Mouse (Mus musculus) neural tube, postnatal 0 days (tissue): ENCODE results near the gene Neurl4. TPM values are rescaled to one million over a fixed set of nuclear protein-coding genes. Genes with fewer than 3 reads are reported as not detected.

ENCODE experiments used
- microRNA-seq: library from miRNA; unstranded; fragments of <30 nt; microRNA quantifications from one replicate; pipeline ENCODE4, GENCODE M21; 2016
- polyA plus RNA-seq: library from polyadenylated mRNA; unstranded; fragments of >200 nt; fragmentation: Nextera tagmentation; extraction: Ambion mirVana; gene quantifications from 2 replicates; pipeline ENCODE4 v1.2.1, GENCODE M21; 2015

Neurl4 gene
- 13.0 and 19.0 TPM in 2 replicates for polyA plus RNA-seq

DNA sequence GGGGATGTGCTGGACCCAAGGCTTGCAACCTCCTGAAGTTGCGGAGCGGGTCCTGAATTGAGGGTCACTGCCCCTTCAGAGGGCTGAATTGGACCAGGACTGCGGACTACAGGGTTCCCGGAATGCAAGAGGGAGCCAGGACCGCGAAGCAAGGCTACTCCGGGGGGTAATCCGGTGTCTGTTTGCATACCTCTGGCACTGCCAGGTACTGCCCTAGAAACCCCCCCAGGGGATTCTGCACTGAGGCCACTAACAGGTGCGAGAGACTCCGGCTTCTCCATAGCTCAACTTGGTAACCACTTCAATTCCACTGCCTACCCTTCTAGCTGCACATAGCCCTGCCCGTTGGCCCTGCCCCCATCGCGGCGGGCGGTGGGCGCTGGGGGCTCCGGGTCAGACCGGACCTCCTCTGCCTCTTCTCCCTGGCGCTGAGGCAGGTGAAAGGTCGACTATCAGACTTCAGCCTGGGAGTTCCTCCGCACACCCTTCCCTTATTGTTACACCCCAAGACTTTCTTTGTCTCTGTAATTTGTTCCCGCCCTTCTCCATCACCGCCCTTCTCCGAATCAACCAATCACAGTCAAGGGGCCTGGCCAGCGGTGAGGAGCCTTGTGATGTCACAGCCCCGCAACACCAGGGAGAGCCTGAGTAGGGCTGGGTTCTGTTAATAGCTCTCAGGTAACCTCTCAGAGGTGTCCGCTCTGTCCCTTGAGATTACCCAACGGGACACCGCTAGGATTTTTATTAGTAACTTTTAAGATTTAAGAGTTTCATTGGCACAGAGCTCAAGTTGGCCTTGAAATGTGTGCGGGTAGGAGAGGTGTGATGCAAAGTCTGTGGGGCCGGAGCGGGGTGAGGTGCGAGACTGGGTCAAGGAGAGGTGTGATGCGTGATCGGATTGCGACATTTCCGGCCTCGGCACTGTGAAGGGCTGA is at the start of gene Neurl4, which contains the start of gene 2810408A11Rik:
Gene Neurl4 (plus strand): TSS at position 602 of the 935 bp plus-strand sequence.
Gene 2810408A11Rik (minus strand): TSS at position 517 of the 935 bp plus-strand sequence.

DNA sequence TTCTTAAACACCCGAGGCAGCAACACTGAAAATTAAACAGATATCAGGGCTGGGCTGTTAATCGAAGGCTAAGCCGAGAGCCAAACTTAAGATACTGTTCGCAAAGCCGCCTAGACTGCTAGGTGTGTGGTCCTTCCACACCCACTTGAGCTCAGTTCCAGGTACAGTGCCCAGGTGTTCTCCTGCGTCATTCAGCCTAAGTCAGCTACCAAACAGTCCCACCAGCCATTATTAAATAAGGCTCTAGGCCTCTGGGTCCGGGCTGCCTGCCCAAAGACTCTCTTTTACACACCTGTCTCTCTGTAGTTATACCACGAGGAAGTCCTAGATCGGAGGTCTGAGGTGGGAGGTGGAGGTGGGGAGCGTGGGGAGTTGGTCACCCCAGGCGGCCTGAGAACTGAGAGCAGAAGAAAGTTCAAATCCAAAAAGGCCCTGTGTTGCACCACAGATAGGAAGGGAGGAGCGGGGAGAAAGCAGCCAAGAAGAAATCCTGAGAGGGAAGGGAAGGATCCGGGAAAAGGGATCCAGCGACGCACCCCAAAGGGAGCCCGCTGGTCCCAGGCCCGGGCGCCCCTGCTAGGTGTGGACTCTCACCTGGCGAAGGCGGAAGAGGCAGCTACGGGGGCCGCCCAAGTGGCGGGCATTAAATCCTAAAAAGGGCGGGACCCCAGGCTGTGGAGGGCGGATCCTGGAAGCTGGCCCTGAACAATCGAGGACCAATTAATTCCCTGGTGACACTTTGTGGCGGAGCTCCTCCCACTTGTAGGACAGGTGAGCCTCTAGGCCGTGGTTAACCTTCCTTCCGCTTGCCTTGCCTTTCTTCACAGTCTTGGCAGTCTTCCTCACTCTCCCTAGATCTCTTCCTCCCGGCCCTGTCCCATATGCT is 42.5 kb upstream of the Neurl4 start, which contains the start of gene Tnk1:
Gene Tnk1 (minus strand): TSS at position 618 of the 886 bp plus-strand sequence.

DNA sequence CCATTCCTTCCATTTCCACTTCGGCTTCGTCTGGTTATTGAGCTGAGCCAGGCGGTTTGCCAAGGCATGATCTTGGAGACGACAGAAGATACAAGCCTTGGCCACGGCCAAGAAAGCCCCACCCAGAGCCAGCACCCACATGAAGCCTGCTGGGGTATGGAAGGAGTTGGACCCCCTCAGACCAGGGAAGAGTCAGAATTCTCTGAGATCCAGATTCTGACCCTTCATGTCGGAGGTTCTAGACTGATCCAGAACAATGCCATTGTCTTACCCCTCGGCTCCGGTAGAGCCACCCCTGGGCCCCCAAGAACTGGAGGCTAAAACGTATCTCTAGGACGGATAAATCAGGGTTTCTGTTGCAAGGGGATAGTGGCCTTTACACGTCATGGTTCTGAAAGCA is 23.0 kb upstream of the Neurl4 start, which contains the start of gene Tmem95:
Gene Tmem95 (minus strand): TSS at position 141 of the 400 bp plus-strand sequence.

DNA sequence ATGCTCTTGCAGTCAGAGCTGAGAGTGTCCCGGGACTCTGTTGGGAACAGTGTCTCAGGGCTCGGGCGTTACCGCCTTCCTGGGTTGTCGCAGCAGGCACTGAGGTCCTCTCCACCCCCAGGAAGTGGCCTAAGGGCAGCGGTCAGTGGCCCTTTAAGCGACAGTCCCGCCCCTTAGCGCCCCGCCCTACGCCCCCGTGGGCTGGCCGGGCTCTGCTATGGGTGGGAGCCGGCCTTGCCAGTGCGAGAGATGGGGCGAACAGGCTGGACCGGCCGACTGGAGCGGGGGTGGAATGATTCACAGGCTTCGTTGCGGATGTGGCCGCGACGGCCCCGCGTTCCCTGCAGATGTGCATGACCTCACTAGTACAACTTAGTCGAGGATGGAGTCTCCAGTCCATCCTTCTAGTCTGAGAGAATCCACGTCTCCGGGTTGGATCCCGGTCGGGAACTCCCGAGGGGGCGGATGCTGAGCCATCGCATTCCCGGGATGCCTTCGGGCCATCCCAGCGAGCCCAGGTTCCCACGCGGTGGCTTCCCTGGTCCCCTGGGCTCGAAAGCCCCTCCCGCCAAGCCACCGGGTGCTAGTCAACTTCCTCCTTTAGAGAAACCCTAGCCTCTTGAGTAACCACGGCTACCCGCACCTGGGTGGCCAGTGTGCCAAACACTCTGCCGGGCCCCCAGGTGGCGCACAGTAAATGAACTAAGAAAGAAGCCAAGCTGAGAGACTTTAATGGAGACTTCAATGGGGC is 19.8 kb upstream of the Neurl4 start, which contains the start of gene Kctd11:
Gene Kctd11 (minus strand): TSS at position 554 of the 751 bp plus-strand sequence.

DNA sequence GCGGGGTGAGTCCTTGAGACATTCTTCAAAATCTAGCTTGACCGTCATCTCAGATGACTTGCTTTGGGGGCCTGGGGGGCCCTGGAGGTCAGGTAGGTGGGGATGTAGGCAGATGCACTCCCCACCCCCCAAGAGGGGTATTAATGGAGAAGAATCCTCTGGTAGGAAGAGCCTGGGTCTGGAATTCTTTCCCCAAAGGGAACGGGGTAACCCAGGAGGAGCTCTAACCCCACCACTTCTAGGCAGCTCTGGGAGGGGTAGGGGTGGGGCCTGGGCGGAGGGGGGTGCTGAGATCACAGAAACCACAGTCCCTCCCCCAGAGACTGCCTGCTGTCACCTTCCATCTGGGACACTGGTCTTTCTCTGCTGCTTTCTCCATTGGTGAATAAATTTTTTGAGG is 5.6 kb upstream of the Neurl4 start, which contains the start of gene Acap1:
Gene Acap1 (minus strand): TSS at position 249 of the 400 bp plus-strand sequence.

DNA sequence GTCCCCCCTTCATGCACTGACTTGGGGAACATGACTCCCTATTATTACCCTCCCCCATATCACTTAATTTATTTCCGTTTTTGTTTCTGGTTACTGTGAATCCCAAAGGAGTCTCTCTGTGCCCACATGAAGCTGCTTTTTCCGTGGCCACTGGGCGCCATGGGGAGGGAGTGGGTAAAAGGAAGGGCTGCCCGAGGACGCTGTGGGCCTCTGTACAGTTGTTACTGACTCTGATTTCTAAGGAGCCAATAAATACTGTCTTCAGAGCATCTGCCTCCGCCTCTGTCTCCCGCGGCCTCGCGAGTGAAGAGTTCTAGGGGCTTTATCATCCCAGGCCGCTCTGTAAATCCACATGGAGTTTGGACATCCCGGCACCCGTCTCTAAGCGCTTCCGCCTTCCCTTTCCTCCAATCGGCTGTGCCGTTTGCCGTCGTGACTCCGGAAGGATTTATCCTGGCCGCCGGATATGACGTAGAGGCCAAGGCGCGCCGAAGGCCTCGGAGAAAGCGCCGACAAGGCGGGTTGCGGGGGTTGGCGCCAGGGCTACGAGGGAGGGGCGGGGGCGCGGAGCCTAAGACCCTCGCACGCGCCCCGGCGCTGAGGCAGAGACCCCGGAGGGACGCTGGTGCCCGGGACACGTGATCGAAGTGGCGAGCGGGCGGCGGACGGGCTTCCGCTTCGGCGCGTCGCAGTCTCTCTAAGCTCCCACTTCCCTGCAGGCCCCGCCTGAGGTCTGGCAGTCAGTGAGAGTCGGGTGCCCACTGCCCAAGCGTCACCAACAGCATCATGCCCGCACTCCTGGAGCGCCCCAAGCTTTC is 12.9 kb downstream of the Neurl4 start, which contains the start of gene Gps2:
Gene Gps2 (plus strand): TSS at position 335 of the 818 bp plus-strand sequence.

DNA sequence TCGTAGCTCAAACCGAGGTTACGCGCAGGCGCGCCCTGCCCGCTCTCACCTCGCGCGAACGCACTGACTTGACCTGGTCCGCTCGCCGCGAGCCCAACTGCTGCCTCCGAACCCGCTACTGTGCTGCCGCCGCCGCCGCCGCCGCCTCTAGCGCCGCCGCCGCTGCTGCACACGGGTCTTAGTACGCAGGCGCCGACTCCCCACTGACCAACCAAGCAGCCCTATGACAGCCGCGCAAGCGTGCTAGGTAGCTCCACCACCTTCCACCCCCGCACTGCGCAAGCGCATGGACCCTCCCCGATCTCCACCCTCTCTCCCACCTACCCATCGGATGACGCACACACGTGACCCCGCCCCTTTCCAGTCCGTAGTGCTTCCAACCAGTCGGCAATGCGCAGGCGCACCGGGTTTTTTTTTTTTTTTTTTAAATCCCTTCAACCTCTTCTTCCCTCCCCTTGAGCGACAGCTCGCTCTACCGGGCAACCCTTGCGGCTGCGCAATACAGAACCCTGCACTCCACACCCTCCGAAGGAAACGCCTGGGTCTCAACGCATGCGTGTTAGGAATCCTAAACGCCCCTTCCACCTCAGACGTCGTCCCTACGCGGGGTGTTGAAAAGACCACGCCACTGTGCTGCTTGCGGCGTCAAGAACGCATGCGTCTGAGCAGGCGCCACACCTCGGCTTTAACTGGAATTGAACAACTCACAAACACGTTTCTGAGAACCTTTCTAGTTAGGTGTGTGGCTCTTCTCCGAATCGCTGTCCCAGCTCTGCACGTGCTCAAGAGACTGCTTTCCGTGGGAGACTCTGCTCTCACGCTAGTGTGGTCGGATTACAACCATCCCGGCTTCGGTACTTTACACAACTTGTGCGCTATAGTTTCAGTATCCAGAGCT is 20.5 kb downstream of the Neurl4 start, which contains the start of gene Eif5a:
Gene Eif5a (minus strand): TSS at position 845 of the 898 bp plus-strand sequence.

DNA sequence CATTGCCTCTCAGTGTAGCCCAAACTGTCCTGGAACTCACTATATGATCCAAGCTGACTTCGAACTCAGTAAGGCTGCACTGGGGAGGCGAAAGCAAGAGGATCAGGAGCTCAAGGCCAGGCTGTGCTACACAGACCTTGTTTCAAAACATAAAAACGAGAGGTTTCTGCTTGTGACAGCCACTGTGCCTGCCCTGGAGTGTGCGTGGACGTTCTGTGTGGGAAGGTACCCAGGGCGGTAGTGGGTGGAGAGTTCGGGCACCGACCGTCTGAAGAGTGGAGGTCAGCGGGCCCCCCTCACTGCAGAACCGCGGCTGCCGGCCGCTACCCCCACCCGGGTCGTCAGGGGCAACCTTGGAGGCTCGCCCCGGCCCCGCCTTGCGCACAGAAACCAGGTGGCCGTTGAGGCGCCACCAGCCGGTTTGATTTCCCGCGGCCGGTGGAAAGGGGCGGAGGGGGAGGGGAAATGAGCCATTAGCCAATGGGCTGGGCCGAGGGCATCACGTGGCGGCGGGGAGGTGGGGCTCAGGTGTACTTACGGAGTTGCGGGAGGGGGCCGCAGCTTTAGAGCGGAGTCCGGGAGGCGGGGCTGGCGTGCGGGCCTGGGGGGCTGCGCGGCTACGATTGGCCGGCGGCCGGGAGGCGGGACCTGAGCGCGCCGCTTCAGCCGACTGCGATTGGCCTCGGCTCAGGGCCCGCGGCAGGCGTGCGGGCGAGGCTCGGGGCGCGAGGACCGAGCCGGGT is 34.4 kb downstream of the Neurl4 start, which contains the start of gene Ybx2:
Gene Ybx2 (plus strand): TSS at position 660 of the 743 bp plus-strand sequence.

DNA sequence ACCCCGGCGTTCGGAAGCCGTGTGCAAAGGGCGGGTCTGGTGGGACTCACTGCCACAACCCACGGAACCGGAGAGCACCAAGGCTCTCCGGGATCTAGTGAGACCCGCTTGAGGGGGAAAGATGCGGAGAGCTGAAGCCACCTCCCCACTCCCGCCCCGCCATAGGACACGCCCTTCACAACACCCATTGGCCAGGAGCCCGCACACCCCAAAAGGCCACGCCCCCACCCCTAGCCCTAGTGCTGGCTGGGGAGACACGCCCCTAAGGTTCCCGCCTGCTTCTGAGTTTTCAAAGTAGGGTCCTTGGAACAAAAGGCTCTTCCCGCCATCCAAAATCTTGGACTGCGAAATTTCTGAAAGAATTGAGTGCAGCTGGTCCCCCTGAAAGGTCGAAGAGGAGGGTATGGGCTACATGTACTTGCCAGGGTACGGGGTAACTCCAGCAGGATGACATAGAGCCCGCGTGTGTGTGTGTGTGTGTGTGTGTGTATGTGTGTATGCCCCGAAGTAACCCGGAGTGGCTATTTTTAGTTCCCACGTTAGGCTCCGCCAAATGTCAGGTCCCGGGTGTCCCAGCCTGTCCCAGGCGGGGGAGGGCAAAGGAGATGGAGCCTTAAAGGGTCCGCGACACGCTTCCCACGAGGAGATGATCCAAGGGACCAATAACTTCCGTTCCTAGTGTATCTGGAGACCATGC is 47.3 kb downstream of the Neurl4 start, which contains the start of gene Slc2a4:
Gene Slc2a4 (minus strand): TSS at position 123 of the 697 bp plus-strand sequence.

Small RNA genes lying within 50 kb of the gene (microRNA-seq; reads per million reads assigned to microRNA genes)
- not detected for gene Mir6924

Other genes starting within 250 kb of the Neurl4 start
- 0.36 and 0.46 TPM in 2 replicates for gene Sox15, start 245.8 kb upstream of the Neurl4 start, polyA plus RNA-seq
- 113 and 114 TPM in 2 replicates for gene Mpdu1, start 238.4 kb upstream of the Neurl4 start, polyA plus RNA-seq
- 14.1 and 18.7 TPM in 2 replicates for gene Cd68, start 234.9 kb upstream of the Neurl4 start, polyA plus RNA-seq
- gene Eif4a1, start 228.6 kb upstream of the Neurl4 start, polyA plus RNA-seq: 347 and 357 TPM in 2 replicates
- gene Senp3, start 219.0 kb upstream of the Neurl4 start, polyA plus RNA-seq: 69.5 and 74.3 TPM in 2 replicates
- gene Tnfsf13, start 215.3 kb upstream of the Neurl4 start, polyA plus RNA-seq: 0.92 and 0.93 TPM in 2 replicates
- 7.0 TPM in 2 replicates for gene Tnfsf12, start 205.2 kb upstream of the Neurl4 start, polyA plus RNA-seq
- gene Tnfsfm13, start 205.0 kb upstream of the Neurl4 start, polyA plus RNA-seq: 1.3 and 3.3 TPM in 2 replicates
- 9.6 and 10.9 TPM in 2 replicates for gene Polr2a, start 142.4 kb upstream of the Neurl4 start, polyA plus RNA-seq
- gene Slc35g3, start 139.1 kb upstream of the Neurl4 start, polyA plus RNA-seq: 0.09 and 0.15 TPM in 2 replicates
- 4.9 and 6.8 TPM in 2 replicates for gene Zbtb4, start 135.2 kb upstream of the Neurl4 start, polyA plus RNA-seq
- 1.3 and 1.5 TPM in 2 replicates for gene Chrnb1, start 105.1 kb upstream of the Neurl4 start, polyA plus RNA-seq
- 7.1 and 8.5 TPM in 2 replicates for gene Fgf11, start 99.2 kb upstream of the Neurl4 start, polyA plus RNA-seq
- 1.2 and 1.6 TPM in 2 replicates for gene Tmem102, start 95.4 kb upstream of the Neurl4 start, polyA plus RNA-seq
- gene Gm39566, start 85.8 kb upstream of the Neurl4 start, polyA plus RNA-seq: not detected in 2 replicates
- gene Spem2, start 82.6 kb upstream of the Neurl4 start, polyA plus RNA-seq: not detected in 2 replicates
- not detected in 2 replicates for gene Spem1, start 78.9 kb upstream of the Neurl4 start, polyA plus RNA-seq
- gene Nlgn2, start 63.3 kb upstream of the Neurl4 start, polyA plus RNA-seq: 25.7 and 29.7 TPM in 2 replicates
- 452 and 485 TPM in 2 replicates for gene Tmem256, start 62.6 kb upstream of the Neurl4 start, polyA plus RNA-seq
- 32.3 and 33.8 TPM in 2 replicates for gene Plscr3, start 54.7 kb upstream of the Neurl4 start, polyA plus RNA-seq
- gene Tnk1, start 42.3 kb upstream of the Neurl4 start, polyA plus RNA-seq: 0.15 TPM in 1 of 2 replicates, not detected in the other
- not detected in 2 replicates for gene Tmem95, start 23.1 kb upstream of the Neurl4 start, polyA plus RNA-seq
- 2.1 and 2.2 TPM in 2 replicates for gene Kctd11, start 19.7 kb upstream of the Neurl4 start, polyA plus RNA-seq
- gene Acap1, start 5.5 kb upstream of the Neurl4 start, polyA plus RNA-seq: 0.10 and 0.15 TPM in 2 replicates
- 3.0 and 3.2 TPM in 2 replicates for gene 2810408A11Rik, start 85 bp upstream of the Neurl4 start, polyA plus RNA-seq
- gene Gps2, start 12.8 kb downstream of the Neurl4 start, polyA plus RNA-seq: 48.2 and 58.8 TPM in 2 replicates
- gene Eif5a, start 20.9 kb downstream of the Neurl4 start, polyA plus RNA-seq: 1,029 and 1,041 TPM in 2 replicates
- 3.5 and 5.2 TPM in 2 replicates for gene Ybx2, start 34.7 kb downstream of the Neurl4 start, polyA plus RNA-seq
- gene Slc2a4, start 47.1 kb downstream of the Neurl4 start, polyA plus RNA-seq: 8.9 and 9.0 TPM in 2 replicates
- gene Cldn7, start 63.7 kb downstream of the Neurl4 start, polyA plus RNA-seq: not detected in 2 replicates
- gene Ctdnep1, start 80.1 kb downstream of the Neurl4 start, polyA plus RNA-seq: 32.8 and 41.1 TPM in 2 replicates
- gene Elp5, start 81.4 kb downstream of the Neurl4 start, polyA plus RNA-seq: 161 and 162 TPM in 2 replicates
- 532 and 552 TPM in 2 replicates for gene Gabarap, start 90.1 kb downstream of the Neurl4 start, polyA plus RNA-seq
- gene Phf23, start 94.7 kb downstream of the Neurl4 start, polyA plus RNA-seq: 41.5 and 47.4 TPM in 2 replicates
- 16.9 and 19.7 TPM in 2 replicates for gene Dvl2, start 99.5 kb downstream of the Neurl4 start, polyA plus RNA-seq
- 67.1 and 67.9 TPM in 2 replicates for gene Acadvl, start 114.3 kb downstream of the Neurl4 start, polyA plus RNA-seq
- 23.8 and 24.9 TPM in 2 replicates for gene Dlg4, start 115.9 kb downstream of the Neurl4 start, polyA plus RNA-seq
- gene Asgr1, start 153.0 kb downstream of the Neurl4 start, polyA plus RNA-seq: 4.8 and 7.3 TPM in 2 replicates
- gene Asgr2, start 191.6 kb downstream of the Neurl4 start, polyA plus RNA-seq: 0.28 TPM in 1 of 2 replicates, not detected in the other
- gene Mgl2, start 229.3 kb downstream of the Neurl4 start, polyA plus RNA-seq: 0.69 and 0.70 TPM in 2 replicates